Mouse (Mus musculus): ENCODE measurements around the gene Kcna3.

The Kcna3 gene

GRCm38 (mm10) chr3:107035521-107036457 lies at the start of gene Kcna3:
Gene Kcna3, plus strand, starts transcription at chr3:107036169.
- peak; percentile 84 for DNase-seq (ENCODE audit: low read depth, low spot score)

DNA sequence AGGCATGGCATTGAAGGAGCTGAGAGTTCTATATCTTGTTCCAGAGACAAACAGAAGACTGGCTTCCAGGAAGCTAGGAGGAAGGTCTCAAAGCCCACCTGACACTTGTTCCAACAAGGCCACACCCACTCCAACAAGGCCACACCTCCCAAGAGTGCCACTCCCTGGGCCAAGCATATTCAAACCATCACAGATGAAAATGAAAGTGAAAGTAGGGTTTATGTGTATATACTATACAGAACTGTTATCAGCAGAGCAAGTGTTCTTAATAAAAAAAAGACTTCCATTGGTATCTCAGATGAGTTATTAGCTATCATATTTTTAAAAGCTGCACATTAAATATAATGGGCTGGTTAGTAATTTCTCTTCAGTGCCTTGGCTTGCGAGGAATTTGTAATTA lies 44.6 kb upstream of the Kcna3 start:
- DNase-seq (ENCODE audit: low read depth, low spot score): peak; percentile 15

DNA sequence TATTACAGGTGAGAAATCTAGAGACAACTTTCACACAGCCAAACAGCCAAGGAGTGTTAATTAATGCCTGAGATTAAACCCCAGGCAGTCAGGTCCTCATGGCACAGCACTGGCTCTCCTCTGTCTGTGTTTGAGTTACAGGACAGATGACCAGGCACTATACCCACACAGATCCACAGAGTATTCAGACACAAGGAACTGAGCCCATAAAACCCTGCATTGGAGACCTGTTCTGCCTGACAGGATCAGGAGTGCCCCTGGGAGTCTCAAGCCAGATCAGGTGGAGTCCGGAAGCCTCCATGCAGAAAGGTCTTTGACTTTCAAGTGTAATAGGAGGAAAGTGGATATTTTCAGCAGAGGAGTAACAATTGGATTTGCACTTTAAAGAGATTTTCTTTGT lies 40.6 kb upstream of the Kcna3 start:
- no peak for DNase-seq (ENCODE audit: low read depth, low spot score)

- peak; percentile 19 for DNase-seq (ENCODE audit: low read depth, low spot score)
Observed at GRCm38 (mm10) chr3:106996186-106996585, 39.8 kb upstream of the Kcna3 start.

GRCm38 (mm10) chr3:106998370-106998769 lies 37.6 kb upstream of the Kcna3 start:
- DNase-seq (ENCODE audit: low read depth, low spot score): no peak

DNA sequence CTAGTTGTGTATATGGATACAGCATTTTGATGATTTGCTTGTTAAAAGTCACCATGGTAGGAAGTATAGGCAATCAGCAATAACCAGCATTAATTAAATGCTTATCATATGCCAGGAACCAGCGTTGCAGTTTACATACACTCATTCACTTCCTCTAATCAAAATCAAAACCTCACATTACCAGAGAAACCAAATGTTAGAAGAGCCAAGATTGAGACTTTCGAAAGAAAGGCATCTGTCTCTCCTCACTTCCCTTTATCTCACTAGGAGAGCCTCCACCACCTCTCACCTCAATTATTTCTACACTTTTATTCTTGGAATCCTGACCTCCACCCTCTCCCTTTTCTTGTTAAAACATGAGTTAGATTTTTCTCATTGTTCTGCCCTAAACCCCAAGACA lies 35.8 kb upstream of the Kcna3 start:
- no peak for DNase-seq (ENCODE audit: low read depth, low spot score)

GRCm38 (mm10) chr3:107002249-107003123 lies 33.5 kb upstream of the Kcna3 start:
- no peak for DNase-seq (ENCODE audit: low read depth, low spot score)

- no peak for DNase-seq (ENCODE audit: low read depth, low spot score)
Observed at GRCm38 (mm10) chr3:107009329-107010076, 26.5 kb upstream of the Kcna3 start.

- DNase-seq (ENCODE audit: low read depth, low spot score): no peak
Observed at GRCm38 (mm10) chr3:107018286-107018685, 17.7 kb upstream of the Kcna3 start.

- DNase-seq (ENCODE audit: low read depth, low spot score): no peak
Observed at GRCm38 (mm10) chr3:107031547-107031946, 4.4 kb upstream of the Kcna3 start.

- DNase-seq (ENCODE audit: low read depth, low spot score): no peak
Observed at GRCm38 (mm10) chr3:107034776-107035175, 1.2 kb upstream of the Kcna3 start.

DNA sequence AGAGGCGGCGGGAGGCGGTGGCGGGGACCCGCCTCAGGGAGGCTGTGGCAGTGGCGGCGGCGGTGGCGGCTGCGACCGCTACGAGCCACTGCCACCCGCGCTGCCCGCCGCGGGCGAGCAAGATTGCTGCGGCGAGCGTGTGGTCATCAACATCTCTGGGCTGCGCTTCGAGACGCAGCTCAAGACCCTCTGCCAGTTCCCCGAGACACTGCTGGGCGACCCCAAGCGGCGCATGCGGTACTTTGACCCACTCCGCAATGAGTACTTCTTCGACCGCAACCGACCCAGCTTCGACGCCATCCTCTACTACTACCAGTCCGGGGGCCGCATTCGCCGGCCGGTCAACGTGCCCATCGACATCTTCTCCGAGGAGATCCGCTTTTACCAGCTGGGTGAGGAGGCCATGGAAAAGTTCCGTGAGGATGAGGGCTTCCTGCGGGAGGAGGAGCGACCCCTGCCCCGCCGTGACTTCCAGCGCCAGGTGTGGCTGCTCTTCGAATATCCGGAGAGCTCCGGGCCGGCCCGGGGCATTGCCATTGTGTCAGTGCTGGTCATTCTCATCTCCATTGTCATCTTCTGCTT lies 580 bp downstream of the Kcna3 start:
- no peak for DNase-seq (ENCODE audit: low read depth, low spot score)

DNA sequence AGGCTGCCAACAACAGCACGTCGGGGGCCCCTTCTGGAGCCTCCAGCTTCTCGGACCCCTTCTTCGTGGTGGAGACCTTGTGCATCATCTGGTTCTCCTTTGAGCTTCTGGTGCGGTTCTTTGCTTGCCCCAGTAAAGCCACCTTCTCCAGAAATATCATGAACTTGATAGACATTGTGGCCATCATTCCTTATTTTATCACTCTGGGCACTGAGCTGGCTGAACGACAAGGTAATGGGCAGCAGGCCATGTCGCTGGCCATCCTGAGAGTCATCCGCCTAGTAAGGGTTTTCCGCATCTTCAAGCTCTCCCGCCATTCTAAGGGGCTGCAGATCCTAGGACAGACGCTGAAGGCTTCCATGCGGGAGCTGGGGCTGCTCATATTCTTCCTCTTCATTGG lies 1.1 kb downstream of the Kcna3 start:
- peak; percentile 38 for DNase-seq (ENCODE audit: low read depth, low spot score)

- DNase-seq (ENCODE audit: low read depth, low spot score): peak; percentile 56
Observed at GRCm38 (mm10) chr3:107037536-107038155, 1.7 kb downstream of the Kcna3 start.

GRCm38 (mm10) chr3:107038156-107038536 lies 2.2 kb downstream of the Kcna3 start:
- peak; percentile 88 for DNase-seq (ENCODE audit: low read depth, low spot score)

DNA sequence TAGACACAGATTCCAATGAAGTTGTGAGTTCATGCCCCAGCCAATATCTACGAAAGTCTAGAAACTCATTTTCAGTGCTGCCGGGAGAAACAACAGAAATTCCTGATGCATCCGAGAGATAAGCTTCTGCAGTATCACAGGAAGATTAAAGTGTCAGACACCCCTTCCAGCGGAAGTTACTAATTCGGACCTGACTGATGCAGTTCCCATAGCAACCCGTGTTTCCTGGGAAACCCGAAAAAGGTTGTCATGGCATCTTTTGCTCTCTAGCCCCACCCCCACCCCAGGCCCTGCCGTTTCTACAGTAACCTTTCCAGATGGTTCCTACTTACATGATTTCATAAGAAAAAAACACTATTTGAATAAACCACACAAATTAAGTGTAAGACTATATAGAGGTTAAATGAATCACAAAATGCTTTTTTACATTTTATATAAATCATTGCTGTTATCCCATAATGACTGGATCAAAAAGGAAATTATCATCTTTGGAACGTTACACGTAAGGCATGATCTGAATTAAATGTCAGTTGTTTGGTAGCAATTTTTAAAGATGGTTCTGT lies 2.8 kb downstream of the Kcna3 start:
- peak; percentile 89 for DNase-seq (ENCODE audit: low read depth, low spot score)

- peak; percentile 42 for DNase-seq (ENCODE audit: low read depth, low spot score)
Observed at GRCm38 (mm10) chr3:107039306-107039705, 3.3 kb downstream of the Kcna3 start.

- DNase-seq (ENCODE audit: low read depth, low spot score): peak; percentile 68
Observed at GRCm38 (mm10) chr3:107040408-107040807, 4.4 kb downstream of the Kcna3 start.

DNA sequence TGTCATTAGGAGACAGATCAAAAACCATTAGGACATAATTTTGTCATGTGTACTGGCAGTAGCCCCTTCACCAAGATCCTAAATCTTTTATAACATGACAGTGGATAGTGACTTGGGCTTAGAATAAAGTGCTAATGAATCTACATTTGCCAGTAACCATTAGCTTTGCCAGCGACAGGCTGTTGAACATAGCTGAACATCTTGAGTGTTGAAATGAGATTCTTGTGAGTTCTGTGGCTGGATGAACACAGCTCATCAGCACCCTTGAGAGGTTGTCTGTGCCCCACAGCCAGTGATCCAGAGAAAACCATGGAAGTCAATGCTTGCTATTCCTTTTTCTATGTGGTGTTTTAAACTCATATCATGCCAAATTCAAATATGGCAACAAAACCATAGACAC lies 5.7 kb downstream of the Kcna3 start:
- no peak for DNase-seq (ENCODE audit: low read depth, low spot score)

GRCm38 (mm10) chr3:107061468-107061867 lies 25.5 kb downstream of the Kcna3 start:
- peak; percentile 49 for DNase-seq (ENCODE audit: low read depth, low spot score)
